Mouse (Mus musculus): ENCODE measurements around the gene Mmp9.

DNA sequence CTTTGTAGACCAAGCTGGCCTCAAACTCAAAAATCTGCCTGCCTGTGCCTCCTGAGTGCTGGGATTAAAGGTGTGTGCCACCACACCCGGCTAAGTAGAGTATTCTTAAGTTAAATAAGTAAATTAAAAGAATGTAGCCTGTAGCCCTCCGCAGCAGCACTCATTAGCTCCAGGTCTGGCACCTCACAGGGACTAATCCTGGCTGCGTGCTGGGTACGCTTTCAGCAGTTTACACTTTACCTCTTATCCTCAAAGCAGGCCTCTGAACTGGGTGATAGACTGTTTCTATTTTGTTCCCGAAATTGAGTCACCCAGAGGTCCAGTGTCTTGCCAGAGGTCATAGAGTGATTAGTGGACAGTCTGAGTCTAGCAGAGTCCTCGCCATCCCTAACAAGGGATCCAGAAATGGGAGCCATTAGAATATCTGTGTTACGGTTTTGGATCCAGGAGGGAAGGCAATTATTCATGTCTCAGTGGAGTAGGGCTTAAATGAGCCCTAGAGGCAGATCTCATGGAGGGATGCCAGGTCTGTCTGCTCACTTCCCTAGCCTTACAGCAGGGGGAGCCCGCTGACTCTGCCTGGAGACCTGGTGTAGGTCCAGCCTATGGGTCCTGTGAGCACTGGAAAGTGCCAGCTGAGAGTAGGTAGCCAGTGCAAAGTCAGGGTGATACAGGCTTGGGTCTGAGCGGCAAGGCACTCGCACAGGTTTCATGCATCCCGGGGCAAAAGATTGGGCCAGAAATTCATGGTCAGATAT lies 16.3 kb upstream of the Mmp9 start:
- TF ChIP-seq CTCF (IDR thresholded peaks at IDR 0.05) (peak; percentile 97), EP300 (IDR thresholded peaks at IDR 0.05) (no peak)
